Mouse (Mus musculus) B cell, adult (primary cell): ENCODE measurements around the gene Akip1. TPM values are rescaled to one million over a fixed set of nuclear protein-coding genes. Genes with fewer than 3 reads are reported as not detected.

Experiments used
- total RNA-seq: library from RNA; stranded (reverse); gene quantifications from 4 replicates; pipeline ENCODE4 v1.2.4, GENCODE M21; 2023; ENCODE audit not compliant: inconsistent age

Gene Akip1
- total RNA-seq: 9.1 to 12.3 TPM (median 9.9 TPM) in 4 replicates

DNA sequence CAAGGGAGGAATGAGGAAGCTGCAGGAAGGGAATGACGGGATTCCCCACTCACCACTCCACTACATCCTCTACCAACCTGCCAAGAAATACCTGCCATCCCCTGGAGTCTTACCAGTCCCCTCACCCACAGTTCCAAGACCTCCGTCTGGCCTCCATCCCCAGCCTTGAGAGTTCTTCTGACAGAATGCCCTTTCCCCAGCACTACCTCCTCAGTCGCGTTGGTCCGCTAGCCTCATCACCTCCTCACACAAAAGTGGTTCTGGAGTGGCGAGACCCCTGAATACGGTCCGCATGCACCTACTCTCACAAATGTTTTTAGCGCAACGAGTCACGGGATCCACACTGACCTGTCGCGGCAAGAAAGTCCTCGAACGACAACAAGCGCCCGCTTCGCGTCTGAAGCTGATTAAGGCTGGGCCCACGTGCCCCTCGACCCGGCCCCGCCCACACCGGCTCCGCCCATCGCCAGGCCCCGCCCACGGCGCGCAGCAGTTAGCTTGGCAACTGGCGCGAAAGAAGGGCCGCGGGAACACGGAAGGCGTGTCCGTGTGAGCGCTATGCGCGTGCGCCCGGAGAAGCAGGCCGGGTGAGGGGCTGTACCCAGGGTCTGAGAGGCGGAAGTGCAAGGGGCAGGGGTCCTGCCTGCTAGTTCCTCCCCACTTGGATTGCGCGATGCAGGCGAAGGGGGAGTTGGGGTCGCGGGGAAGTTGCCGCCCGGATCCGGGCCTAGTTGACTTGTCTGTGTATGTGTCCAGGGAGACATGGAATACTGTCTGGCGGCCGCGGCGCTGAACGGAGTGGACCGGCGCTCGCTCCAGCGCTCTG is at the start of gene Akip1, which contains the start of gene St5:
TSS of gene Akip1 (plus strand) at position 501 of the 826 bp plus-strand sequence.
TSS of gene St5 (minus strand) at position 416 of the 826 bp plus-strand sequence.

DNA sequence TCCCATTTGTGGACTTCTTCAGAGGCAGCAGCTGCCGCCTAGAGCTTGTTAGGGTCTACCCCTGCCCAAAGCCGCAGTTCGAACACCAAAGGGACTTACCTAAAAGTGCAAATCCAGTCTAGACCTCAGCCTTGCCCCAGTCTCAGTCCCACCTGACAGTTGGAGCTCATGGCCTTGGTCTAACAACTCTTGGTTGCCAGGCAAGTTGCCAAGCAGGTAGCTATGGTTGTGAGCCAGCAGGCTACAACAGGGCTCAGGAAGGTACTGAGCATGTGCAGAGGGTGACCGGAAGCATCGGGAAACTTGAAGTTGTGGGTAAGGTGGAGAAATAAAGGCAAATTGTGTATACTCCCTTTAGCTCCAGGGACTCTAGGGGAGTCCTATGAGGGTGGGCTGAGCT is 20.2 kb downstream of the Akip1 start, which contains the start of gene BC051019:
TSS of gene BC051019 (minus strand) at position 154 of the 400 bp plus-strand sequence.

DNA sequence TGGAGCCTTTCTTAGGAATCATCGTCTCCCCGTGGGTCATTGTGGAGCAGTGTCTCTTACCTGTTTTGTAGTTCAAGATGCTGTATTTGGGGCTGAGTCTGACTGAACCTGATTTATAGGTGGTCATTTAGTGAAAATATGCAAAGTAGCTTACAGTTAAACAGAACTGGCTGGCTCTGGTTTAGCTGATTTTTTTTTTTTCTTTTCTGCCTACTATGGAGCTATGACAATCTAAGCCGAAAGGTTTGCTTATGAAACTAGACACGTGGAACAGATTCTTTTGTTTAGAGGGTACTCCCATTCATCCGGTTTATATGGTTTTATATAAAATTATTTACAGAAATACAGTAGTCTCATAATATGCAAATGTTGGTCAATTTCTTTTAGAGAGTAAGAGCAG is 28.1 kb downstream of the Akip1 start, which contains the start of gene Ascl3:
TSS of gene Ascl3 (minus strand) at position 101 of the 400 bp plus-strand sequence.

DNA sequence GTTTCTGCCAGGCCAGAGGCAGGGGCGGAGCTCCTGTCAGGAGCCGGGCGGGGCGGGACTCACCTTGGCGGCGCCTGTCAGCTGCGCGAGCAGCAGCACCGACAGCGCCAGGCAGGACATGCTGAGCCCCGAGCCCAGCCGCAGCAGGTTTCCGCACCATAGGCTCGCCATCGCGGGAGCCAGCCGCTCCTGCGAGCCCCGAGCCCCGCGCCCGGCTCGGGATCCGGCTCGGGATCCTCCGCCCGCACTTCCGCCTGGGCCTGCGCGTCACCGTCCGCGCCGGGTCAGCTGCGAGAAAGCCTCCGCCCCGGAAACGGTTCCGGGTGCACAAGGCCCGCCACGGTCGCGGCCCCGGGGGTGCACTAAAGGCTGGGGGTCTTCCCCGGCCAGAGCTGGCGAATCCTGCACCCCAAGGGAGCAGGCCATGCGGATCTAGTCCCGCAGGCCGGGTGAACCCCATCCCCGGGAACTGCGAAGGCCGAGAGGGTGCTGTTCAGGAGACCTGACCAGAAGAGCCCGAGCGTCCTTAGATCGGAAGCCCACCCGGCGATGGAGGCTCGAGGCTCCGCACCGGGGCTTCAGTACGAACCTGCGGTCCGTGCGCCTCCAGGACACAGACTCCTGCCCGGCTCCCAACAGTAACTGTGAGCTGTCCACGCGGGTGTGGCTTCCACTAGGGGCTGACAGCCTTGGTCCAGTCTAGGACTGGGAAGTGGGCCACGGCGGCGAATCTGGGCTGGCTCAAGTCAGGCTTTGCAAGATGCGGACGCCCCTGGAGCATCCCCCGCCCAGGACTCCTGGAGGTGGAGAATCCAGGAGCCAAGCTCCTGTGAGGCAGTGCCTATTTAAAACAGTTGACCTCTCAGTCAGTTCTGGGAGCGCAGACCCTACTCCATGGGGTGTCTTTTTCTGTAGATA is 48.8 kb downstream of the Akip1 start, which contains the start of gene Tmem9b:
TSS of gene Tmem9b (minus strand) at position 868 of the 918 bp plus-strand sequence.

Other genes with a start within 250 kb of the Akip1 start
- 0.30 to 0.58 TPM (median 0.41 TPM) in 4 replicates for gene Trim66, start 195.6 kb upstream of the Akip1 start, total RNA-seq
- gene Rpl27a, start 184.5 kb upstream of the Akip1 start, total RNA-seq: 464 to 559 TPM (median 547 TPM) in 4 replicates
- gene St5, start 85 bp upstream of the Akip1 start, total RNA-seq: 0.19 to 0.55 TPM (median 0.42 TPM) in 4 replicates
- not detected in 4 replicates for gene BC051019, start 20.2 kb downstream of the Akip1 start, total RNA-seq
- gene Ascl3, start 28.0 kb downstream of the Akip1 start, total RNA-seq: 0.81 TPM in 1 of 4 replicates, not detected in the others
- 22.0 to 29.9 TPM (median 24.3 TPM) in 4 replicates for gene Tmem9b, start 49.2 kb downstream of the Akip1 start, total RNA-seq
- gene Nrip3, start 78.3 kb downstream of the Akip1 start, total RNA-seq: 1.4 TPM in 1 of 4 replicates, not detected in the others
- gene Scube2, start 162.0 kb downstream of the Akip1 start, total RNA-seq: not detected in 4 replicates